ENCODE assay signal across 11 mouse cellular contexts in genomic region chr3:117990561-117990960, GRCm38 (mm10).
"Had no signal": no experiment of that assay in that cellular context is flagged by ENCODE, and none has a peak within 500 bp of the region (broad histone marks: within the 10 kb centered on the region; RNA-seq: fewer than 3 reads in every experiment).

No protein-coding gene starts in this region.

- ATAC-seq: liver, postnatal 0 days; lung, postnatal 0 days; midbrain, embryonic 13.5 days; midbrain, embryonic 15.5 days had no signal

- DNase-seq: liver, embryonic 13.5 days; liver, postnatal 0 days; lung, adult 2 months; lung, postnatal 14 days; lung, postnatal 36 days; thymus, adult 18-20 months; thymus, postnatal 14 days; thymus, postnatal 36 days had no signal
